ENCODE assay signal across 20 mouse cellular contexts in genomic region chr11:54621725-54622124, GRCm38 (mm10).
"Had no signal": no experiment of that assay in that cellular context is flagged by ENCODE, and none has a peak within 500 bp of the region (broad histone marks: within the 10 kb centered on the region; RNA-seq: fewer than 3 reads in every experiment).

No protein-coding gene starts in this region.

- DNase-seq: kidney, adult 2 months; kidney, postnatal 10 days; kidney, postnatal 36 days; left cerebral cortex, postnatal 4 days; liver, postnatal 0 days; lung, embryonic 14.5 days; retina, postnatal 1 day; right cerebral cortex, postnatal 25 days; spleen, adult 18-20 months had no signal

- H3K27me3 ChIP-seq: kidney, embryonic 15.5 days; limb, embryonic 12.5 days; limb, embryonic 15.5 days; megakaryocyte, embryonic 14.5 days; midbrain, embryonic 15.5 days; neural tube, embryonic 13.5 days had no signal

- H3K9ac ChIP-seq: kidney, embryonic 15.5 days; limb, embryonic 12.5 days; limb, embryonic 15.5 days; liver, embryonic 14.5 days; liver, postnatal 0 days; lung, embryonic 14.5 days; midbrain, embryonic 15.5 days; neural tube, embryonic 13.5 days had no signal

- H3K4me3 ChIP-seq: kidney, embryonic 15.5 days; limb, embryonic 12.5 days; limb, embryonic 15.5 days; megakaryocyte, embryonic 14.5 days; midbrain, embryonic 10.5 days; midbrain, embryonic 15.5 days; neural tube, embryonic 13.5 days had no signal

- ATAC-seq: intestine, postnatal 0 days; liver, postnatal 0 days; lung, postnatal 0 days; midbrain, embryonic 15.5 days had no signal

- H3K4me1 ChIP-seq: kidney, embryonic 15.5 days; limb, embryonic 12.5 days; limb, embryonic 15.5 days; midbrain, embryonic 10.5 days; neural tube, embryonic 13.5 days had no signal

- H3K4me2 ChIP-seq: kidney, embryonic 15.5 days; limb, embryonic 12.5 days; limb, embryonic 15.5 days; liver, embryonic 11.5 days; lung, embryonic 14.5 days; midbrain, embryonic 15.5 days; neural tube, embryonic 13.5 days had no signal

- H3K9me3 ChIP-seq: kidney, embryonic 15.5 days; limb, embryonic 12.5 days; limb, embryonic 15.5 days; megakaryocyte, embryonic 14.5 days; midbrain, embryonic 10.5 days; midbrain, embryonic 15.5 days; neural tube, embryonic 13.5 days had no signal

- H3K27ac ChIP-seq: kidney, embryonic 15.5 days; limb, embryonic 12.5 days; limb, embryonic 15.5 days; liver, embryonic 14.5 days; midbrain, embryonic 10.5 days; midbrain, embryonic 15.5 days; neural tube, embryonic 13.5 days had no signal

- H3K36me3 ChIP-seq: limb, embryonic 15.5 days had no signal
